ENCODE assay signal across 8 mouse cellular contexts in the genomic region with DNA sequence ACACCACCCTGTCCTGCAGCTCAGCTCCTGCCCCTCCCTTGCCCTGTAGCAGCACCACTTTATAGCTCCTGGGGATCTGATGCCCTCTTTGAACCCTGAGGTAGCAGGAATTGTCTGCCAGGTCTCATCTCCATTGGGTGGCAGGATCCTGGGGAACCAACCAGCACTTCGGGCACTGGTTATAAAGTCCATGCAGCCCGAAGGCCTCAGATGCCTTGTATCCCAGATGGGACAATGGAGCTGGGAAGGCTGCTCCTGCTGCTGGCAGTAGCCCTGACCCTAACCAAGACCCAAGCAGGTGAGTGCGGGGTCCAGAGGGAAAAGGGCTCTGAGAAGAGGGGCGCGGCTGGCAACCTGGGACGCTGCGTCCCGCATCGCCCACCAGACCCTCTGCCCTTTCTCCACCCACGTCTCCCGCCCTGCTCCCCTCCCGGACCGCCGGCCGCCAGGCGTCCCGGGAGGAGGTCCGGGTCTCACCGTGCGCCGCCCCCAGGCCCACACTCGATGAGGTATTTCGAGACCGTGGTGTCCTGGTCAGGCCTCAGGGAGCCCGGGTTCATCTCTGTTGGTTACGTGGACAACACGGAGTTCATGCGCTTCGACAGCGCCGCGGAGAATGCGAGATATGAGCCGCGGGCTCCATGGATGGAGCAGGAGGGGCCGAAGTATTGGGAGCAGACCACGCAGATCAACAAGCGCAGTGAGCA. TPM values are rescaled to one million over a fixed set of nuclear protein-coding genes. Genes with fewer than 3 reads are reported as not detected.
A peak's percentile ranks its signal among the peaks of the same experiment; 100 is the strongest.
DNase-seq lines count a peak whose midpoint lies in the region; ATAC-seq and TF ChIP-seq lines count a peak whose summit lies in the region.

No protein-coding gene starts in this region.

- TF ChIP-seq CTCF in lung, adult 2 months (IDR thresholded peaks at IDR 0.05; ENCODE audit: insufficient read depth, low read length): no peak

- H3K9me3 ChIP-seq in embryonic facial prominence, embryonic 15.5 days (replicated peaks): 0 out of 2 replicates have a peak, but pooled peaks cover 7% of the 10 kb centered on the region
- H3K9me3 ChIP-seq in intestine, embryonic 16.5 days (ENCODE audit: control insufficient read depth, low read length): no peaks in the 10 kb centered on the region
- no peaks in the 10 kb centered on the region for H3K9me3 ChIP-seq in neural tube, embryonic 14.5 days (ENCODE audit: control insufficient read depth, low read length)

- no peak for TF ChIP-seq POLR2A in lung, adult 2 months (IDR thresholded peaks at IDR 0.05; ENCODE audit: borderline replicate concordance, extremely low read depth, low read depth, low read length)

- no peak overlapping the region for H3K27ac ChIP-seq in embryonic facial prominence, embryonic 15.5 days (replicated peaks)
- H3K27ac ChIP-seq in intestine, embryonic 16.5 days (ENCODE audit: low read length): no peak overlapping the region
- H3K27ac ChIP-seq in neural tube, embryonic 14.5 days (ENCODE audit: low read depth, low read length): no peak overlapping the region

- no peaks in the 10 kb centered on the region for H3K4me1 ChIP-seq in lung, adult 2 months (ENCODE audit: control insufficient read depth, insufficient read depth, low read length)
- H3K4me1 ChIP-seq in embryonic facial prominence, embryonic 15.5 days: peaks cover 9% of the 10 kb centered on the region
- H3K4me1 ChIP-seq in intestine, embryonic 16.5 days (ENCODE audit: control insufficient read depth, insufficient read depth, low read length): peaks cover 8% of the 10 kb centered on the region
- peaks cover 6% of the 10 kb centered on the region; the same call in 1 of the 2 replicates for H3K4me1 ChIP-seq in neural tube, embryonic 14.5 days (ENCODE audit: control insufficient read depth, insufficient read depth, low read length)

- H3K9ac ChIP-seq in embryonic facial prominence, embryonic 15.5 days: peak overlapping the region; percentile 9; the same call in 1 of the 2 replicates
- peak overlapping the region; percentile 57 for H3K9ac ChIP-seq in intestine, embryonic 16.5 days (ENCODE audit: low read depth, low read length)
- peak overlapping the region; percentile 39; the same call in 1 of the 2 replicates for H3K9ac ChIP-seq in neural tube, embryonic 14.5 days (replicated peaks; ENCODE audit: low read depth, low read length)

- no peak for ATAC-seq in embryonic facial prominence, embryonic 15.5 days (ENCODE audit: insufficient number of reproducible peaks, low FRiP score, low TSS enrichment, low read depth)
- peak; percentile 21; the same call in 1 of the 2 replicates for ATAC-seq in intestine, embryonic 16.5 days
- 0 out of 2 replicates have a peak, but pooled peaks have one; percentile 41 for ATAC-seq in neural tube, embryonic 14.5 days (ENCODE audit: low read depth)

- DNase-seq in lung, adult 2 months: no peak
- DNase-seq in lung, postnatal 36 days: no peak
- DNase-seq in cerebellum, adult 11-12 months: no peak
- no peak for DNase-seq in urinary bladder, adult 2 months (ENCODE audit: low spot score)
- no peak for DNase-seq in ovary, postnatal 14 days (ENCODE audit: low spot score)

- peaks cover 14% of the 10 kb centered on the region for H3K27me3 ChIP-seq in embryonic facial prominence, embryonic 15.5 days
- H3K27me3 ChIP-seq in intestine, embryonic 16.5 days (replicated peaks; ENCODE audit: control insufficient read depth, insufficient read depth, low read length): no peaks in the 10 kb centered on the region
- peaks cover 10% of the 10 kb centered on the region; the same call in 1 of the 2 replicates for H3K27me3 ChIP-seq in neural tube, embryonic 14.5 days (ENCODE audit: control insufficient read depth, insufficient read depth, low read length)

- WGBS in lung, adult 2 months: 19% methylated on average over 38 of the region's 38 CpGs
- 8% methylated on average over 38 of the region's 38 CpGs for WGBS in embryonic facial prominence, embryonic 15.5 days
- 9% methylated on average over 38 of the region's 38 CpGs for WGBS in intestine, embryonic 16.5 days
- WGBS in neural tube, embryonic 14.5 days: 7% methylated on average over 38 of the region's 38 CpGs

- H3K4me2 ChIP-seq in embryonic facial prominence, embryonic 15.5 days (replicated peaks): peak overlapping the region; percentile 69
- H3K4me2 ChIP-seq in intestine, embryonic 16.5 days (ENCODE audit: low read depth, low read length): peak overlapping the region; percentile 74
- peak overlapping the region; percentile 58 for H3K4me2 ChIP-seq in neural tube, embryonic 14.5 days (ENCODE audit: low read depth, low read length)

- no peaks in the 10 kb centered on the region for H3K36me3 ChIP-seq in embryonic facial prominence, embryonic 15.5 days
- no peaks in the 10 kb centered on the region for H3K36me3 ChIP-seq in intestine, embryonic 16.5 days (ENCODE audit: control insufficient read depth, insufficient read depth, low read length)
- no peaks in the 10 kb centered on the region for H3K36me3 ChIP-seq in neural tube, embryonic 14.5 days (ENCODE audit: control insufficient read depth, insufficient read depth, low read length)

- H3K4me3 ChIP-seq in lung, adult 2 months (replicated peaks; ENCODE audit: extremely low read depth, low read depth, low read length): peak overlapping the region; percentile 62
- H3K4me3 ChIP-seq in embryonic facial prominence, embryonic 15.5 days (replicated peaks): peak overlapping the region; percentile 39
- H3K4me3 ChIP-seq in intestine, embryonic 16.5 days (ENCODE audit: low read length): peak overlapping the region; percentile 52
- peak overlapping the region; percentile 28 for H3K4me3 ChIP-seq in neural tube, embryonic 14.5 days (ENCODE audit: low read depth, low read length)

RNA-seq across cellular contexts. Expression of a gene that starts 16.9 kb away (rescaled TPM):
- polyA plus RNA-seq in lung, adult 2 months (2012; rRNA removed): 6.4 and 6.6 TPM in 2 replicates
- polyA plus RNA-seq in embryonic facial prominence, embryonic 15.5 days (2015; fragmentation: Nextera tagmentation; extraction: Ambion mirVana): 0.47 TPM in 1 of 2 replicates, not detected in the other
- 136 and 184 TPM in 2 replicates for polyA plus RNA-seq in intestine, embryonic 16.5 days (2015; fragmentation: Nextera tagmentation; extraction: Ambion mirVana)
- 1.4 and 2.9 TPM in 2 replicates for polyA plus RNA-seq in neural tube, embryonic 14.5 days (2014; fragmentation: Nextera tagmentation; extraction: Ambion mirVana)
- 3.0 and 3.4 TPM in 2 replicates for polyA plus RNA-seq in urinary bladder, adult 2 months (2012; rRNA removed)

RNA-seq across cellular contexts. Expression of a gene that starts 20.5 kb away (rescaled TPM):
- polyA plus RNA-seq in lung, adult 2 months (2012; rRNA removed): 152 and 267 TPM in 2 replicates
- 2.4 and 2.7 TPM in 2 replicates for polyA plus RNA-seq in embryonic facial prominence, embryonic 15.5 days (2015; fragmentation: Nextera tagmentation; extraction: Ambion mirVana)
- 4.8 and 5.1 TPM in 2 replicates for polyA plus RNA-seq in intestine, embryonic 16.5 days (2015; fragmentation: Nextera tagmentation; extraction: Ambion mirVana)
- 0.55 and 0.90 TPM in 2 replicates for polyA plus RNA-seq in neural tube, embryonic 14.5 days (2014; fragmentation: Nextera tagmentation; extraction: Ambion mirVana)
- polyA plus RNA-seq in urinary bladder, adult 2 months (2012; rRNA removed): 69.6 and 78.7 TPM in 2 replicates

RNA-seq across cellular contexts. Expression of a gene that starts 38.7 kb away (rescaled TPM):
- polyA plus RNA-seq in lung, adult 2 months (2012; rRNA removed): 0.49 and 0.71 TPM in 2 replicates
- not detected in 2 replicates for polyA plus RNA-seq in embryonic facial prominence, embryonic 15.5 days (2015; fragmentation: Nextera tagmentation; extraction: Ambion mirVana)
- polyA plus RNA-seq in intestine, embryonic 16.5 days (2015; fragmentation: Nextera tagmentation; extraction: Ambion mirVana): 8.8 and 12.8 TPM in 2 replicates
- polyA plus RNA-seq in neural tube, embryonic 14.5 days (2014; fragmentation: Nextera tagmentation; extraction: Ambion mirVana): 0.48 TPM in 1 of 2 replicates, not detected in the other
- 0.19 TPM in 2 replicates for polyA plus RNA-seq in urinary bladder, adult 2 months (2012; rRNA removed)

Comparison
In these comparisons a context has a peak if more than half of its experiments do, and no peak if none do; other contexts are left out.
1. RNA of a gene that starts 16.9 kb away (polyA plus RNA-seq): 136 to 184 TPM in intestine, embryonic 16.5 days; 6.4 to 6.6 TPM in lung, adult 2 months, 3.0 to 3.4 TPM in urinary bladder, adult 2 months, 1.4 to 2.9 TPM in neural tube, embryonic 14.5 days and 0.47 TPM in embryonic facial prominence, embryonic 15.5 days; every median in the first group is over 10 times any median in the second.
2. RNA of a gene that starts 20.5 kb away (polyA plus RNA-seq): 152 to 267 TPM in lung, adult 2 months and 69.6 to 78.7 TPM in urinary bladder, adult 2 months; 4.8 to 5.1 TPM in intestine, embryonic 16.5 days, 2.4 to 2.7 TPM in embryonic facial prominence, embryonic 15.5 days and 0.55 to 0.90 TPM in neural tube, embryonic 14.5 days; every median in the first group is over 10 times any median in the second.
3. Peak in every context shown above with its lines, with median percentiles within 50 percentile points of each other: H3K4me3 ChIP-seq, H3K4me2 ChIP-seq and H3K9ac ChIP-seq.